Mouse (Mus musculus) cerebellum, postnatal 14 days (tissue): ENCODE results near the gene Chgb.

ENCODE experiments used
- DNase-seq, 2 experiments: peaks; one replicate each; pipeline ENCODE4 v3.0.0; 2021; ENCODE audit warnings: mixed read lengths in 2 of 2

Chgb gene

GRCm38 (mm10) chr2:132780978-132781377 lies at the start of gene Chgb:
TSS of gene Chgb (plus strand) at chr2:132781278.
- no peak for DNase-seq

- DNase-seq = no peak
These were observed 48.1 kb upstream of the Chgb start for GRCm38 (mm10) chr2:132732940-132733339.

- DNase-seq = no peak
These were observed 47.2 kb upstream of the Chgb start for GRCm38 (mm10) chr2:132733603-132734573.

- DNase-seq = peak; percentile 80 to 82
These were observed 42.2 kb upstream of the Chgb start for GRCm38 (mm10) chr2:132738816-132739432.

GRCm38 (mm10) chr2:132741862-132742347 lies 39.2 kb upstream of the Chgb start:
- no peak for DNase-seq

- peak; percentile 67 to 77 for DNase-seq
These were observed 36.2 kb upstream of the Chgb start for GRCm38 (mm10) chr2:132744866-132745265.

- no peak for DNase-seq
These were observed 35.0 kb upstream of the Chgb start for GRCm38 (mm10) chr2:132746108-132746507.

GRCm38 (mm10) chr2:132750726-132751125 lies 30.4 kb upstream of the Chgb start:
- peak; percentile 46 to 74 for DNase-seq

GRCm38 (mm10) chr2:132751141-132752066 lies 29.7 kb upstream of the Chgb start:
- peak; percentile 84 to 92 for DNase-seq

GRCm38 (mm10) chr2:132752398-132752797 lies 28.7 kb upstream of the Chgb start:
- peak; percentile 36 to 53 for DNase-seq

- DNase-seq = peak; percentile 56 to 69
These were observed 27.9 kb upstream of the Chgb start for GRCm38 (mm10) chr2:132753137-132753536.

- no peak for DNase-seq
These were observed 23.2 kb upstream of the Chgb start for GRCm38 (mm10) chr2:132757911-132758310.

- DNase-seq = no peak
These were observed 10.3 kb upstream of the Chgb start for GRCm38 (mm10) chr2:132770822-132771221.

GRCm38 (mm10) chr2:132781439-132782068 lies 476 bp downstream of the Chgb start:
- peak; percentile 85 to 92 for DNase-seq

GRCm38 (mm10) chr2:132784039-132784438 lies 3.0 kb downstream of the Chgb start:
- peak; percentile 67 to 82 for DNase-seq

- DNase-seq = peak; percentile 84 to 88
These were observed 12.5 kb downstream of the Chgb start for GRCm38 (mm10) chr2:132793441-132794203.

- DNase-seq = peak; percentile 54 to 58
These were observed 13.1 kb downstream of the Chgb start for GRCm38 (mm10) chr2:132794204-132794586.

- no peak for DNase-seq
These were observed 21.9 kb downstream of the Chgb start for GRCm38 (mm10) chr2:132802976-132803375.

GRCm38 (mm10) chr2:132815608-132816314 lies 34.7 kb downstream of the Chgb start, which contains the start of the genes Trmt6 and Mcm8:
TSS of gene Trmt6 (minus strand) at chr2:132816055.
TSS of gene Mcm8 (plus strand) at chr2:132816141.
- peak; percentile 93 to 94 for DNase-seq

- DNase-seq = peak in 1 of 2 experiments; percentile 30
These were observed 60.0 kb downstream of the Chgb start for GRCm38 (mm10) chr2:132841071-132841470.
